Mouse (Mus musculus): ENCODE results near the gene Gm8298. TPM values are rescaled to one million over a fixed set of nuclear protein-coding genes. Genes with fewer than 3 reads are reported as not detected.

Gm8298 gene
- not detected in 4 replicates for total RNA-seq (2023; ENCODE audit: inconsistent age)

GRCm38 (mm10) chr3:59860751-59861150 is at the start of gene Gm8298:
Gene Gm8298 (plus strand): TSS chr3:59861051.

DNA sequence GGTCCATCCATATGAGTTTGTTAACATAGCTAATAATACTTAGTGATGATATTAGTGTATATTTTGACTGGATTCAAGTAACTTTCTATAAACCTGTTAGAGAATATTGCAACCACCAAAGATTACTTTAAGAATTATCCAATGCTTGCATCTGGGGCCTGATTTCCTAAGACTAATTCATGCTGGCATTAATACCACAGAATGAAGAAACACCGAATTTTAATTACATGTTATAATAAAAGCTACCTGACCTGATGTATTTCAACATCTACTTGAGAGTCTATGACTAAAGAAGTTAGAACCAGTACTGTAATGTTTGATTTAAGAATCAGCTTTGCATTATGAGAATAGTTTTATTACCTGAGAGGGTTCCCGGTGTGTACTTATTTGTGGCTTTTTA is 64.1 kb downstream of the Gm8298 start, which contains the start of gene C130079G13Rik:
Gene C130079G13Rik, plus strand, starts transcription at position 301 of the 400 bp plus-strand sequence.

Other genes starting within 250 kb of the Gm8298 start
- gene Gm5538, start 131.3 kb upstream of the Gm8298 start, total RNA-seq (2023; ENCODE audit: inconsistent age), result not detected in 4 replicates
- gene C130079G13Rik, start 64.2 kb downstream of the Gm8298 start, total RNA-seq (2023; ENCODE audit: inconsistent age), result not detected in 4 replicates
- not detected in 4 replicates for gene Aadacl2, start 145.7 kb downstream of the Gm8298 start, total RNA-seq (2023; ENCODE audit: inconsistent age)
- not detected in 4 replicates for gene Aadac, start 164.7 kb downstream of the Gm8298 start, total RNA-seq (2023; ENCODE audit: inconsistent age)
- gene Sucnr1, start 220.8 kb downstream of the Gm8298 start, total RNA-seq (2023; ENCODE audit: inconsistent age), result not detected in 4 replicates

Data from B cell, adult (primary cell).